Mouse (Mus musculus) mature B cell (primary cell): ENCODE results near the gene Eif3c.

ENCODE experiments used
- in situ Hi-C: fragments of 300-500 bp; cut with MboI; formaldehyde crosslinking; loops from 2 replicates; pipeline ENCODE4 v1.14.3; 2019

The Eif3c gene

DNA sequence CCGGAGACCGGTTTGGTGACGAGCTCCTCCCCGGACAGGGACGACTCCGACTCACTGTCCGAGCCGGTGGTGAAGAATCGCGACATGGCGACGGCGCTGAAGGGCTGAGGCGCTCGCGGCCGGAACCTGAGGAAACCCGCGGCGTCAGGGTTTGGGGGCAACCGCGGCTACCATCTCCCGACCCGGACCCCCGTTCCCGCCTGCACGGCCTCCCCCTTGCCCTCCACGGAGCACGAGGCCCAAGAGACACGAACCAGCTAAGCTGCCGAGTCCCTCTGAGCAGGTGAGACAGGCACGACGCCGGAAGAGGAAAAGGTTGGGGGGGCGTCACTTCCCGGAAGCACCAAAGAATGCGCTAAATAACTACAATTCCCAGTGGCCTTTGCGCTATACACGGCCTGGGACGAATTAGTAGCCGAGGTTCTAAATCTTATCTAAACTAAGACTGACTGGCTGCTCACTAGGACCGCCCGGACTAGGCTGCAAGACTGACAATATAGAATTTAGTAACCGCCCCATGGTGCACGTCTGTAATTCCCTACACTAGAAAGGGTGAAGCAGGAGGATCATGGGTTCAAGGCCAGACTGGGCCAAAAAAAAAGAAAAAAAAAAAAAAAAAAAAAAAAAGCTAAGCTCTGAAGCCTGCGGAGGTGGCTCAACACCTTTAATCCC lies at the start of gene Eif3c:
TSS of gene Eif3c (minus strand) at position 318 of the 672 bp plus-strand sequence.
- in situ Hi-C loops: no loop called here

DNA sequence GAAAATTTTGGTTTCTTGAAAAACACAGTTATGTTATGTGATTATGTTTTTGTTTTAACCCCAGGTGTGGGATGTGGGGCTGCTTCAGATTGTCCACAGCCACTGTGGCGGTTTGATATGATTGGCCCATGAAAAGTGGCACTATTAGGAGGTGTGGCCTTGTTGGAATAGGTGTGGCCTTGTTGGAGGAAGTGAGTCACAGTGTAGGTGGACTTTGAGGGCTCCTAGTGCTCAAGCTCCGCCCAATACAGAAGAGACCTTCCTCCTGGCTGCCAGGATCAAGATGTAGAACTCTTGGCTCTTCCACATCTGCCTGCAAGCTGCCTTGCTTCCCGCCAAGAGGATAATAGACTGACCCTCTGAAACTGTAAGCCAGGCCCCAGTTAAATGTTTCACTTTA lies 46.5 kb upstream of the Eif3c start:
- in situ Hi-C loops: no loop called here

GRCm38 (mm10) chr7:126607796-126608195 lies 41.6 kb upstream of the Eif3c start:
- in situ Hi-C loops: no loop called here

- in situ Hi-C loops: no loop called here
Observed at GRCm38 (mm10) chr7:126607064-126607463, 40.9 kb upstream of the Eif3c start.

- in situ Hi-C loops: no loop called here
Observed at GRCm38 (mm10) chr7:126606611-126607010, 40.4 kb upstream of the Eif3c start.

DNA sequence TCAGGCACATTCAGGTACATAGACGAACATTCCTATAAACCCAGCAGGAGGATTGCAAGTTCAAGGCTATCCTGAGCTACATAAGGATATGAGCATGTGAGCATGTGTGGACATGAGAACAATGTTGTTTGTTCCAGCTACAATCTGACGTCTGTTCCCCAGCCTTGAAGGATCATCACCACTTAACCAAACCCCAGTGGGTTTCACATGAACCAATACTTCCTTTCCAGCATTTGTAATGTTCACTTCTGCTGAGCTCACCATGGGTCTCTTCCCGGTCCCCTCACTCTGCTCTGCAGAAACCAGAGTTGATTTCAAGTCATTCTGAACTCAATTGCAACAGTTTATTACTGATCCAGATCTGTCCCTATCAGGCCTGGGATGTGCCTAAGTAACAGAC lies 36.4 kb upstream of the Eif3c start:
- in situ Hi-C loops: no loop called here

DNA sequence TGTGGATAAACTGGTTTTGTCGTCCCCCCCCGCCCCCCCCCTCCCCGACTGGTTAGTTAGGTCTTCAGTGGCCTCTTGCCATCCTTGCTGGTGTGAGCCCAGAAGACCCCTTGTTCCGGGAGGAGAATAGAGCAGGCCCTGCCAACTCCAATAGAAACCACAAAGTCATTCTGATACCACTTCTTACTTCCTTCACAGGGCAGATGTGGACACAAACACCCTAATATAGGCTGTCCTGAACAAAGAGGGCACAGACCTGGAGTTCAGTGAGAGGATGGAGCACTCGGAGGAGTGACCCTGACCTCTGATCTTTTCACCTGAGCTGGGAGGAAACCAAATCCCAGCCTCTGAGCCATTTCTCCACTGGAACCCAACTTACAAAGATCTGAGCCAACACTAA lies 35.7 kb upstream of the Eif3c start:
- in situ Hi-C loops: no loop called here

DNA sequence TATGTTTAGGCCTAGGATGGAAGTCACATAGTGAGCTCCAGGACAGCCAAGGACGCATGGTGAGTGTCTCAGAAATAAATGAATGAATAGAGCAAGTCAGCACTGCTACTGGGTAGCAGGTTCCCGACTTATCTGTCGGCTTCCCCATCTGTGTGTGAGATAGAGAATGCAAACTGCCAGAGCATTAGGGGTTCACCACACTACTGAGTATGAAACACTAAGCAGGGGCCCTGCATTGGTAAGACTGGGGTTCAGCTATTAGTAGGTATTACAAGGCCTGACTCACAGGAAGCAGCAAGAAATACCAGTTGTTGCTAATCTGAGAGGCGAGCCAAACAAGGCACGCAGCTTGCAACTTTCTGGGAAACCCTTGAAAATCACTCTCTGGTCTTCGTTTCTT lies 32.7 kb upstream of the Eif3c start:
- in situ Hi-C loops: no loop called here

- in situ Hi-C loops: no loop called here
Observed at GRCm38 (mm10) chr7:126596414-126596813, 30.2 kb upstream of the Eif3c start.

DNA sequence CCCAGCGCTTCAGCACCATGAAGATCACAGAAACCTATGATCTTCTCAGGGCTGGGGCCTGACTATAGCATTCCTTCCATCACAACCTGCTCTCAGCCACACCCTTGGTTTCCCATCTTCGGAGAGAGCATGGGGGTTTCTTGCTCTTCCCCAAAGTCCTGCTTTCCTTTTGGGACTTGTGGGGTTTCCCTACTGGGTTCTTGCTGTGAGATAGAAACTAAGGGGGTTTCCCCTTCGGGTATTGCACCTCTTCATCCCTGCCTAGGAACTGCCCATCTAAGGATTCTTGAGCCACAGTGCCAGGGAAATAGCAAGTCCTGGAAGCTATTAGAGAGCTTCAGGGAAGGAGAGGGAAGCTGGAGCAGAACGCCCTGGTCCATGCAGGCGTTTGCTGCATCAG lies 29.7 kb upstream of the Eif3c start:
- in situ Hi-C loops: no loop called here

DNA sequence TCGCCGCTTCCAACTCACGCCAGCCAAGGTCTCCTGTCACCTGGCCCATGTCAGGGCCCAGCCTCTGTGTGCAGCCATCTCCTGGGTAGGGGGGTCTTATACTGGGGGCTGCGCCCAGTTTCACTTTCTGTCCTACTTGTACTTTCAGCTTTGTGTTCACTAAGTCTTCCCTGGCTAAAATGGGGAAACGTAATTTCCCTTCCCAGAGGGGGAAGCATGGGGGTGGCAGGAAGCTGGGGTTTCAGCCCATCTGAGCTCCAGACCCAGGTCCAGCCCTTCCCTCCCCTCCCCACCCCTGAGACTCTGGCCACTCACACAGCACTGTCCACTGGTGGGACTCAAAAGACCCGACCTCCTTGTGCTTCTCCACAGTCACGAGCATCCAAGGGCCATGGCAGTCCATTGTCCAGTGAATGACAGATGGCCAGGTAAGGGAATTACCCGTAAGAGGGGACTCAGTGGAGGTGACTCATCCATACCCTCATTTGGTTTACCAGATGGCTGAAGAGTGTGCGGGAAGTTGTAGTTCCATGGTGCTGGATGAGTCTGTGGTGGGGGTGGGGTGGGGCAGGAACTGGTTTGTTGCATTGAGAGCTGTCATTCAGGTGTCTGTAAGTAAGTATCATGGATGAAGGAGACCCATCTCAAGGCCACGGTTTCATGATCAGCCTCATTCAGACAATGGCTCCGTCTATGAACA lies 28.8 kb upstream of the Eif3c start, which contains the start of gene Il27:
TSS of gene Il27 (minus strand) at position 80 of the 700 bp plus-strand sequence.
- in situ Hi-C loops: no loop called here

DNA sequence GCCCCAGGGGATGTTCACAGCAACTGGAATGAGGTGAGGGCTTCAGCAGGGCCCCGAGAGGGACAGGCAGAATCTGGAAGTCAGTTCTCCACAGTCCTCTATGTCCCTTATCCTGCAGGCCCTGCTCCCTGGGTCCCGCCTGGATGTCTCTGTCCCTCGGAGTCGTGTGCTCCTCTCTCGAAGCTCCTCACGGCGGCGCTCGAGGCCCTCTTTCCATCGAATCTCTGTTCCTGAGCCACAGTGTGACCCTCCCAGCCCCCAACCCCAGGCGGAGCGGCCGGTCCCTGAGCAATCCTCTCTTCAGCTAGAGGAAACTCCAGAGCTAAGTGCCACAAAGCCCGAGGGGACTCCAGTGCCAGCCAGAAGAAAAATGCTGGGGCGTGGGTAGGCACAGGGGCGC lies 21.6 kb upstream of the Eif3c start:
- in situ Hi-C loops: loop anchor here (10.0 kb wide), 1 partner anchor 107 kb away; the partner anchor contains the start of genes Bola2 and Slx1b

GRCm38 (mm10) chr7:126586839-126587238 lies 20.6 kb upstream of the Eif3c start:
- in situ Hi-C loops: loop anchor here (10.0 kb wide), 1 partner anchor 108 kb away; the partner anchor contains the start of genes Bola2 and Slx1b

- in situ Hi-C loops: loop anchor here (10.0 kb wide), 1 partner anchor 109 kb away; the partner anchor contains the start of genes Bola2 and Slx1b
Observed at GRCm38 (mm10) chr7:126585717-126586116, 19.5 kb upstream of the Eif3c start, which contains the start of gene Cln3. Cln3 (minus strand) TSS chr7:126585817.

- in situ Hi-C loops: loop anchor here (10.0 kb wide), 1 partner anchor 110 kb away; the partner anchor contains the start of genes Bola2 and Slx1b
Observed at GRCm38 (mm10) chr7:126584506-126584977, 18.3 kb upstream of the Eif3c start, which contains the start of gene Apobr. Apobr (plus strand) TSS chr7:126584942.

- in situ Hi-C loops: loop anchor here (10.0 kb wide), 1 partner anchor 111 kb away; the partner anchor contains the start of genes Bola2 and Slx1b
Observed at GRCm38 (mm10) chr7:126583761-126584160, 17.6 kb upstream of the Eif3c start.

DNA sequence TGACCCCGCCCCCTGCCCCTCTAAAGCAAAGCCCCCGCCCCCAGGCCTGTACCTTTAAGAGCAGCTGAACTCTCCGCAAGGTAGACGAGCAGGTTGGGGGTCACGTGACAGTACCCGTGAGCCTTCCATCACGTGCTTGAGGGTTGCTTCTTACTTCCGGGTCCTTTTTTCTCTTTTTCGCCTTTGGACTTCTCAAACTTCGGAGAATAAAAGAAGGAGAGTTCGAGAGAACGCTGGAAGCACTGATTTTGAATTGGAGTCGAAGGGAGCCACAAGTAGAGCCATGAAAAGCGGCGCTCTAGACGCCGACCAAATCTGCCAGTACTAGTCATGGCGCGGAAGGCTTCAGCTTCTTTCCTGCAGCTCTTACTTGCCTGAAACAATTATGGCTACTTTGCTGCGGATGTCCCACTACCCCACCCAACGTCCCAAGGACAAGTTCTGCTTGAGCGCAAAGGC lies 17.1 kb upstream of the Eif3c start:
- in situ Hi-C loops: loop anchor here (10.0 kb wide), 1 partner anchor 112 kb away; the partner anchor contains the start of genes Bola2 and Slx1b

- in situ Hi-C loops: loop anchor here (10.0 kb wide), 1 partner anchor 112 kb away; the partner anchor contains the start of genes Bola2 and Slx1b
Observed at GRCm38 (mm10) chr7:126582759-126583158, 16.5 kb upstream of the Eif3c start.

GRCm38 (mm10) chr7:126581661-126582060 lies 15.4 kb upstream of the Eif3c start:
- in situ Hi-C loops: loop anchor here (10.0 kb wide), 1 partner anchor 113 kb away; the partner anchor contains the start of genes Bola2 and Slx1b

DNA sequence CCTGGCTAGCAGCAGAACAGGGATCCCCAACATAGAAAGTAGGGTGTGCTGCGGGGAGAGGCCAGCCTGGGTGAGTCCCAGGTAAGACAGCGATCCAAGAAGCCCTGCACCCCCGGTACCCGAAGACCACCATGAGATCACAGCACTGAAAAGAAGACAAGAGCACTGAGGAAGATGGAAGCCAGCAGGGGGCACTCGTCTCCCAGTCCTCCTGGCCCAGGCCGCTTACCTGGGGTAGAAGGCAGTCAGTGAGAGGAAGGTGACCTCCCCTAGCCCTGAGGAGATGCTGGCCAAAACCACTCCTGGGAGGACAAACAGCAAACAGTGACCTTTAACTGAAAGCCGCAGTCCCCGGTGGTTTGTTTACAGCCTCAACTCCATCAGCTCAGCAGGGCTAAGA lies 13.0 kb upstream of the Eif3c start:
- in situ Hi-C loops: no loop called here

GRCm38 (mm10) chr7:126576946-126577345 lies 10.7 kb upstream of the Eif3c start:
- in situ Hi-C loops: no loop called here

DNA sequence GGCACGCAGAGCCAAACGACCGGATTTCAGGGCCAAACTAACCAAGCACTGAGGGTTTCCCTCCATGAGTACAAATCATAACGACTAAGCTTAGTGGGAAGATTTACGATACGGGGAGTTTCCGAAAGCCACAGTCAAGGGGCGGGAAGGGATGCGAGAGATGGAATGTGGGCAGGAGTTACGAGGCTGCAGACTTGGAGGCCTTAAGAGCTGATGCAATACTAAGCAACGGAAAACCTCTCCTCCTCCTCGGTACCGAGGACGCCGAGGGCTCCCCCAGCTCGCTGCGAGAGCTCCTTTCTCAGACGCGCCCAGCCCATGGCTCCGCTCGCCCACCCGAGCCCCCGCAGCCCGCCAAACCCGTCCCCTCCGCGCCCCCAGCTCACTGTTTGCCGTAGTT lies 518 bp downstream of the Eif3c start:
- in situ Hi-C loops: no loop called here
